Mouse (Mus musculus): Measurements from ENCODE around the gene Arhgap23. TPM values are rescaled to one million over a fixed set of nuclear protein-coding genes. Genes with fewer than 3 reads are reported as not detected.

Arhgap23 gene
- polyA plus RNA-seq (2015; fragmentation: Nextera tagmentation; extraction: Ambion mirVana) = 2.7 and 3.0 TPM in 2 replicates

DNA sequence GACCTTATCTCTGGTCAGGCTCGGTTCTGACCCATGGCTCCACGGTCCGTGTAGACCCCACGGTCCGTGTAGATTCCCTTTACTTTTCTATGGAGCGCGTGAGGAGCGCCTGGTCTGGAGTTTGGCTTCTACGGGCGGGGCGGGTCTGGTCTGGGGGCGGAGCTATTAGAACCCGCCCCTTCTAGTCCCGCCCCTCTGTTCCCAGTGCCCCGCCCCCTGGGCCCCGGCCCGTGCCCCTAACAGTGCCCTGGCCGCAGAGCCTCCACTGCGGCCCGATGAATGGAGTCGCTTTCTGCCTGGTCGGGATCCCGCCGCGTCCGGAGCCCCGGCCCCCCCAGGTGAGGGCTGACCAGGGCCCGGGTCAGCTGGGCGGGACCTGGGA lies at the start of gene Arhgap23:
Arhgap23 (plus strand) TSS at position 204 of the 382 bp plus-strand sequence.
- peak; percentile 88 for ATAC-seq
- H3K27ac ChIP-seq (ENCODE audit: low read length) = peak within 1 kb of the TSS; percentile 63
- no peaks in the 10 kb centered on the region for H3K36me3 ChIP-seq (ENCODE audit: control insufficient read depth, insufficient read depth, low read length)
- H3K4me3 ChIP-seq (ENCODE audit: low read length) = peak within 1 kb of the TSS; percentile 86
- no peaks in the 10 kb centered on the region for H3K9me3 ChIP-seq (ENCODE audit: control insufficient read depth, low read length)
- WGBS = under 1% methylated on average over 29 of the region's 29 CpGs
- H3K9ac ChIP-seq (ENCODE audit: low read depth, low read length) = peak within 1 kb of the TSS; percentile 85
- H3K27me3 ChIP-seq (replicated peaks; ENCODE audit: control insufficient read depth, insufficient read depth, low read length) = no peaks in the 10 kb centered on the region
- peak within 1 kb of the TSS; percentile 96 for H3K4me2 ChIP-seq (ENCODE audit: low read depth, low read length)
- peaks cover 17% of the 10 kb centered on the region for H3K4me1 ChIP-seq (ENCODE audit: control insufficient read depth, insufficient read depth, low read length)

DNA sequence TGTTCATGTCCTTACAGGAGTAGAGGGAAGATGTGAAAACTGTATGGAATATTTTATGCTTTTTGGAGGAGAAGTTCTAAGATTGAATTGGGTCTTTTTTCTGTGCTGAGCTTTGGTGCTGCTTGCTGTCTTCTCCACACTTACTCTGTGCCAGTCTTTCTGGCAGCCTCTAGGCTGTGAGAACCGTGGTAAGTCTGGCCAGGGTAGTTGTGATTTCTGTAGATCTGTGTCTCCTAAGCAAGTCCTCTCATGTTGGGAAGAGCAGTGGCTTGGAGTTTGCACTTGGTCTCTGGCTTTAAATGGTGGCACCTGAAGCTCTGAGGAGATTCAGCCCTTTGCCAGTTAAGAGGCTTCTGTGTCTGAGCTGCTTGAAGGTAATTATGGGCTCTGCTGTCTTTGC lies 49.8 kb upstream of the Arhgap23 start:
- H3K4me2 ChIP-seq (ENCODE audit: low read depth, low read length) = no peak overlapping the region
- peaks cover 13% of the 10 kb centered on the region for H3K4me1 ChIP-seq (ENCODE audit: control insufficient read depth, insufficient read depth, low read length)
- H3K27ac ChIP-seq (ENCODE audit: low read length) = no peak overlapping the region
- no peak overlapping the region for H3K9ac ChIP-seq (ENCODE audit: low read depth, low read length)
- no peak for ATAC-seq
- no peaks in the 10 kb centered on the region for H3K27me3 ChIP-seq (replicated peaks; ENCODE audit: control insufficient read depth, insufficient read depth, low read length)
- H3K36me3 ChIP-seq (ENCODE audit: control insufficient read depth, insufficient read depth, low read length) = no peaks in the 10 kb centered on the region
- H3K4me3 ChIP-seq (ENCODE audit: low read length) = no peak overlapping the region
- 57% methylated on average over 1 of the region's 1 CpGs for WGBS
- no peaks in the 10 kb centered on the region for H3K9me3 ChIP-seq (ENCODE audit: control insufficient read depth, low read length)

DNA sequence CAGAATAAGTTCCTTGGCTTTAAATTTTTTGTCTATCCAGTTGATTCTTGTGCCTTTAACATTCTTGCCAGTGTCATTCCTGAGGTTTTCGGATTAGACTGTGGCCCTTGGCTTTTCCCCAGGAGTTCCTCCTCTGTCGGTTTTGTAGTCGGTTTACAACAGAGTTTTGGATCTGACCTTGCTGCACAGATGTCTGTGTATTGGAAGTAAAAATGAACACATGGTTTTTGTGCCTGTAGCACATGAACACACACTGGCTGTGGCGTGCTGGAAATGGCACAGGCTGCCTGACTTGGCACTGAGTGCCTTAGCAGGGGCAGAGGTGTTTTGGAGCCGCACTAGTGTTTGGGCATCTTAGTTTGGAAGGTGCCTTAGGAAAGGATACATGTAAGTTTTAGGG lies 46.8 kb upstream of the Arhgap23 start:
- H3K4me3 ChIP-seq (ENCODE audit: low read length) = no peak overlapping the region
- peaks cover 13% of the 10 kb centered on the region; the same call in 1 of the 2 replicates for H3K4me1 ChIP-seq (ENCODE audit: control insufficient read depth, insufficient read depth, low read length)
- no peaks in the 10 kb centered on the region for H3K27me3 ChIP-seq (replicated peaks; ENCODE audit: control insufficient read depth, insufficient read depth, low read length)
- no peak for ATAC-seq
- no peak overlapping the region for H3K27ac ChIP-seq (ENCODE audit: low read length)
- 85% methylated on average over 5 of the region's 5 CpGs for WGBS
- H3K4me2 ChIP-seq (ENCODE audit: low read depth, low read length) = no peak overlapping the region
- no peaks in the 10 kb centered on the region for H3K9me3 ChIP-seq (ENCODE audit: control insufficient read depth, low read length)
- H3K36me3 ChIP-seq (ENCODE audit: control insufficient read depth, insufficient read depth, low read length) = no peaks in the 10 kb centered on the region
- H3K9ac ChIP-seq (ENCODE audit: low read depth, low read length) = no peak overlapping the region

DNA sequence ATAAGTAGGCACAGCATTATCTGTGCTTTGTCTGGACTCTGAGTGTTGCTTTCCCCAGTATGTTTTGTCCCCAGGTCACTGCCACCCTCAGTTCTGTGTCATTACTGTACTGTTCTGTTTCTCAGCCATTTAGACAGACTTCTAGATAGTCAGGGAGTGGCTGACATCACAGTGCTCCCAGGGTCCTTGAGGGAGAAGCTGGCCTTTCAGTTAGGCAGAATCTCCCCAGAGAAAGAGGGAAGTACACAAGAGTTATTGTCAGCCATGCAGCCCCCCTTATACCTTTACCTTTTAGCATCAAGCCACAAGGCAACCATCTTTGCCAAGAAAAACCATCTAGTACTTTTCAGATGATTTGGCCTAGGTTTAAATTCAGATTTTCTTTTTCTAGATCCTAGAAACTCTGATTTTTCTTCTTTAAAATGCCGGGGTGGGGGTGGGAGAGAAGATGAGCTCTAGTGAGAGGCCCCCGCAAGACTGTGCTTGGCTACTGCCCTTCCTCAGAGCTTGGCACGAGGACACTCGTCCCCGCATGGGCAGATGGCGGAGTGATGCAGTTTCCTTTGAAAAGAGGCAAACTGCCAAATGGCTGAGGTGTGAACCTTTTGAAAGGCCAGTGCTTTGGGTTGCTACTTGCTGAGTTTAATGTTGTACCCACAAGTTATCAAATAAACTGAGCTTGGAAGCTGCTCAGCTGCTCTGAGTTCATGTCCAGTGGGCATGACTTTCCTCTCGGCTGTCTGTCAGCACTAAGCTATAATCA lies 44.8 kb upstream of the Arhgap23 start:
- Histone ChIP-seq H3K4me3 (ENCODE audit: low read length) (no peak overlapping the region), H3K9me3 (ENCODE audit: control insufficient read depth, low read length) (no peaks in the 10 kb centered on the region), H3K27me3 (replicated peaks; ENCODE audit: control insufficient read depth, insufficient read depth, low read length) (no peaks in the 10 kb centered on the region), H3K9ac (ENCODE audit: low read depth, low read length) (no peak overlapping the region), H3K36me3 (ENCODE audit: control insufficient read depth, insufficient read depth, low read length) (0 out of 2 replicates have a peak, but pooled peaks cover 3% of the 10 kb centered on the region), H3K4me1 (ENCODE audit: control insufficient read depth, insufficient read depth, low read length) (no peaks in the 10 kb centered on the region; the same call in 1 of the 2 replicates), H3K4me2 (ENCODE audit: low read depth, low read length) (no peak overlapping the region), H3K27ac (ENCODE audit: low read length) (no peak overlapping the region)
- WGBS = 69% methylated on average over 7 of the region's 7 CpGs
- ATAC-seq = no peak

DNA sequence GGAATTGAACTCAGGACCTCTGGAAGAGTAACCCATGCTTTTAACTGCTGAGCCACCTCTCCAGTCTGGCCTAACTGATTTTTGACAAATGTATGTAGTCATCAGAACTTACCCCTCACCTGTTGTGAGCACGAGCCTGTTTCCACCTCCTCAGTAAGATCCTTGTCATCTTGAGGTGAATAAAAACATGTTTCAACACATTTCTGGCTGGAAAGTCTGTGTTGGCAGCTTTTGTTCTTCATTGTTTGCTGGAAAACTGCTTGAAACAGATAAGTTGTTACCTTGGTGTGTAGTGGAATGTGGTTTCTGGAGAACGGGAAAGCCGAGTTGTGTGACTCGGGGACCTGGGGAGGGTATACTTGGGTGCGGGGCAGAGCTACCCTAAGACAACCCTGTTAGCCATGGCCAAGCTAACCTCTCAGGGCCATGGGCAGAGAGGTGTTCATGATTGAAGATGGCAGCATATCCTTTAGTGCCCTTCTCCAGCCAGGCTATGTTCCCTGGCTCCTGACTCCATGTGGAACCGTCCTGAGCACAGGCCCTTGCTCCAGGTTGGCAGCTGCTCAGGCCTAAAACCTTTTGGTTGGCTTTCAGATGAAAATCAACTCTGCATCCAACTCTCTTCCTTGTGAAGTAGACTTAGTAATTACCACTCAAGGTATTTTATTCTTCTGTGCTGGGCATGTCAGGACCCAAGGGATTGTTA lies 43.0 kb upstream of the Arhgap23 start:
- 0 out of 2 replicates have a peak, but pooled peaks cover 3% of the 10 kb centered on the region for H3K36me3 ChIP-seq (ENCODE audit: control insufficient read depth, insufficient read depth, low read length)
- no peaks in the 10 kb centered on the region for H3K27me3 ChIP-seq (replicated peaks; ENCODE audit: control insufficient read depth, insufficient read depth, low read length)
- H3K4me2 ChIP-seq (ENCODE audit: low read depth, low read length) = no peak overlapping the region
- H3K4me3 ChIP-seq (ENCODE audit: low read length) = no peak overlapping the region
- no peaks in the 10 kb centered on the region for H3K9me3 ChIP-seq (ENCODE audit: control insufficient read depth, low read length)
- no peak overlapping the region for H3K9ac ChIP-seq (ENCODE audit: low read depth, low read length)
- H3K27ac ChIP-seq (ENCODE audit: low read length) = no peak overlapping the region
- no peak for ATAC-seq
- peaks cover 3% of the 10 kb centered on the region; the same call in 1 of the 2 replicates for H3K4me1 ChIP-seq (ENCODE audit: control insufficient read depth, insufficient read depth, low read length)
- 87% methylated on average over 6 of the region's 6 CpGs for WGBS

DNA sequence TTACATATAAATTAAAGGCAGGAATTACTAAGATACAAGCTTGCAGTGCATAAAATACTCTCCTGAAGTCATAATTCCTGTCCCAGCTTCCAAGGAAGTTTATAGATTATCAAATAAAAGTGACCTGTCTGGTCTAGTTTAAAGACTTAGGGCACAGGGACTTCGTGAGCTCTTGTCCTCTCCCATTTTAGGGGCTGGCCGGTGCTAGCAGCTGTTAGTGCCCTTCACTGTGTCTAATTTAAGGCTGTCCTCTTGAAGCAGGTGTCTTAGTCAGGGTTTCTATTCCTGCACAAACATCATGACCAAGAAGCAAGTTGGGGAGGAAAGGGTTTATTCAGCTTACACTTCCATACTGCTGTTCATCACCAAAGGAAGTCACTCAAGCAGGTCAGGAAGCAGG lies 41.9 kb upstream of the Arhgap23 start:
- no peaks in the 10 kb centered on the region for H3K27me3 ChIP-seq (replicated peaks; ENCODE audit: control insufficient read depth, insufficient read depth, low read length)
- WGBS = 85% methylated on average over 2 of the region's 2 CpGs
- H3K4me1 ChIP-seq (ENCODE audit: control insufficient read depth, insufficient read depth, low read length) = peaks cover 3% of the 10 kb centered on the region; the same call in 1 of the 2 replicates
- H3K9me3 ChIP-seq (ENCODE audit: control insufficient read depth, low read length) = no peaks in the 10 kb centered on the region
- no peak overlapping the region for H3K4me3 ChIP-seq (ENCODE audit: low read length)
- H3K36me3 ChIP-seq (ENCODE audit: control insufficient read depth, insufficient read depth, low read length) = peaks cover 6% of the 10 kb centered on the region; the same call in 1 of the 2 replicates
- no peak overlapping the region for H3K4me2 ChIP-seq (ENCODE audit: low read depth, low read length)
- no peak overlapping the region for H3K27ac ChIP-seq (ENCODE audit: low read length)
- ATAC-seq = no peak
- H3K9ac ChIP-seq (ENCODE audit: low read depth, low read length) = no peak overlapping the region

DNA sequence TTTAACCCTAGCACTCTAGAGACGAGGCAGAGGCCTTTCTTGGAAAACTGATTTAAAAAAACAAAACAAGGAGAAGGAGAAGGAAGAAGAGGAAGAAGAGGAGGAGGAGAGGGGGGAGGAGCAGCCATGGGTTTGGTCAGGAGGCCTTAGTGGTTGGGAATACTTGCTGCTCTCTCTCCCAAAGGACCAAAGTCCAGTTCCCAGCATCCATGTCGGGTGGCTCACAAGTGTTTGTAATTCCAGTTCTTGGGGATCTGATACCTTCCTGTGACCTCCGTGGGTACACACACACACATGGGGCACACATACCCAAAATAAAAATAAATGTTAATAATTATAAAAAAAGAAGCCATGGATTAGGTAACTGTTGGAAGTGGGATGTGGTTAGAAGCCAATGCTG lies 35.3 kb upstream of the Arhgap23 start:
- H3K4me3 ChIP-seq (ENCODE audit: low read length) = no peak overlapping the region
- H3K36me3 ChIP-seq (ENCODE audit: control insufficient read depth, insufficient read depth, low read length) = peaks cover 5% of the 10 kb centered on the region; the same call in 1 of the 2 replicates
- peaks cover 3% of the 10 kb centered on the region; the same call in 1 of the 2 replicates for H3K4me1 ChIP-seq (ENCODE audit: control insufficient read depth, insufficient read depth, low read length)
- H3K4me2 ChIP-seq (ENCODE audit: low read depth, low read length) = no peak overlapping the region
- 61% methylated on average over 3 of the region's 3 CpGs for WGBS
- H3K27ac ChIP-seq (ENCODE audit: low read length) = no peak overlapping the region
- no peak for ATAC-seq
- no peaks in the 10 kb centered on the region for H3K9me3 ChIP-seq (ENCODE audit: control insufficient read depth, low read length)
- H3K9ac ChIP-seq (ENCODE audit: low read depth, low read length) = no peak overlapping the region
- no peaks in the 10 kb centered on the region for H3K27me3 ChIP-seq (replicated peaks; ENCODE audit: control insufficient read depth, insufficient read depth, low read length)

DNA sequence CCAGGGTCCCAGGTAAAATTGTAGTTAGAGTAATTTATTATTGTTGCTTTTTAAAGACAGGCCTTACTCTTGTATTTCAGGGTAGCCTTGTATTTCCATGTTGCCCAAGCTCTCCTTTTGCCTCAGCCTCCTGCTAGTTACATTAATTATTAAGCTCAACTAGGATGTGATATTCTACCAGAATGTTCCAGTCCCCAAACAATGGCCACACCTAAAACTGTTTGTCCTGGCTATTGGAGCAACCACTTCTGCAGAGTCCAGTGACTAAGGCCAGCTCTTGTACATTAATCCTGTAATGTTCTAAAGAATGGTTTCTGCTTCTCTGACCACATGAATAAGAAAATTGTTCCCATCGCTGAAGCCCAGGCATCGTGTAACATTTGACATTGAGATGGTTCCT lies 32.3 kb upstream of the Arhgap23 start:
- Histone ChIP-seq H3K9me3 (ENCODE audit: control insufficient read depth, low read length) (no peaks in the 10 kb centered on the region), H3K4me3 (ENCODE audit: low read length) (no peak overlapping the region), H3K9ac (ENCODE audit: low read depth, low read length) (no peak overlapping the region), H3K27ac (ENCODE audit: low read length) (no peak overlapping the region), H3K27me3 (replicated peaks; ENCODE audit: control insufficient read depth, insufficient read depth, low read length) (no peaks in the 10 kb centered on the region), H3K4me1 (ENCODE audit: control insufficient read depth, insufficient read depth, low read length) (no peaks in the 10 kb centered on the region), H3K36me3 (ENCODE audit: control insufficient read depth, insufficient read depth, low read length) (peaks cover 5% of the 10 kb centered on the region; the same call in 1 of the 2 replicates), H3K4me2 (ENCODE audit: low read depth, low read length) (no peak overlapping the region)
- WGBS = 100% methylated on average over 2 of the region's 2 CpGs
- ATAC-seq = no peak

DNA sequence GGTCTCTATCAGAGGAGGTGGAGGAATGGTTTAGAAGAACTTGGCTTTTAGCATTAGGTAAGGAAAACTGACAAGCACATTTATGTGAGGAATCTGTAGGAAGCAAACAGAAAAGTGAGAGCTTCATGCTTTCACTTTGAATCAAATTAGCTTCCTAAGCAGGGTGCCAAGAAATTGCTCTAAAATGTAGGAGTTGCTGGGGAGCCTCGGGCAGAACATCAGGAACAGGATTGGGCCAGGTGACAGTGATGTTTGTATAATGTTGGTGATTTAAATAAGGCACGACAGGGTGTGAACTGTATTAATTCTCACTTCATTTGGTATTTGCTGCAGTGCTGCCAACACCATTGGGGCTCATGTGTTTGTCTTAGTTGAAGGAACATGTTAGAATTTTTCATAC lies 31.6 kb upstream of the Arhgap23 start:
- no peak overlapping the region for H3K27ac ChIP-seq (ENCODE audit: low read length)
- 63% methylated on average over 2 of the region's 2 CpGs for WGBS
- no peak for ATAC-seq

More for the DNA sequence above, 31.6 kb upstream of the Arhgap23 start:
- Histone ChIP-seq H3K9ac (ENCODE audit: low read depth, low read length) (no peak overlapping the region), H3K4me3 (ENCODE audit: low read length) (no peak overlapping the region), H3K4me1 (ENCODE audit: control insufficient read depth, insufficient read depth, low read length) (no peaks in the 10 kb centered on the region), H3K9me3 (ENCODE audit: control insufficient read depth, low read length) (no peaks in the 10 kb centered on the region), H3K4me2 (ENCODE audit: low read depth, low read length) (no peak overlapping the region), H3K36me3 (ENCODE audit: control insufficient read depth, insufficient read depth, low read length) (no peaks in the 10 kb centered on the region), H3K27me3 (replicated peaks; ENCODE audit: control insufficient read depth, insufficient read depth, low read length) (no peaks in the 10 kb centered on the region)

Data from intestine, embryonic 16.5 days (tissue).